Mouse (Mus musculus): ENCODE results near the gene Bcl2l11.
"Not testable (repeated sequence)": the region's sequence is repeated elsewhere in the genome, so short reads cannot be mapped to it uniquely, and the experiment has no call there.

DNA sequence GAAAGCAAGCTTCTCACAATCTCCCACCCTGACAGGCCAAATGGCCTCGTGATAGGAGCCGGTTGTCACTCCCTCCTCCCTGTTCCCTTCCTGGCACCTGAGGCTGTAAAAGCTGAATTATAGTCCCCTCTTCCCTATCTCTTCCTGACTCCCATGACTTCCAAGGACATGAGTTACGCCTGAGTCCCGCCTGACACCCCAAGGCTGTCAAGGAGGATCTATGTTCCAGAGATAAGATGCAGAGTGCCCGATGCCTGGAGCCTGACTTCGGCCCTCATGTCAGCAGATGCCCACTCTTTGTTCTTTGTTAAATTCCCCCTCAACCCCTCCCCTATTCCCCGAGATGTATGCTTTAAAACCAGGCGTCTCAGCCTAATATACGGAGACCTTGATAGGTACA lies 56.3 kb downstream of the Bcl2l11 start:
- not testable (repeated sequence) for TF ChIP-seq CTCF (IDR thresholded peaks at IDR 0.05; ENCODE audit: control insufficient read depth, insufficient read depth, low read length); POLR2A (IDR thresholded peaks at IDR 0.05; ENCODE audit: borderline replicate concordance, control insufficient read depth, low read depth, low read length)

All from bone marrow, adult 2 months (tissue).